Mouse (Mus musculus): ENCODE data around the gene Kcnh1. TPM values are rescaled to one million over a fixed set of nuclear protein-coding genes. Genes with fewer than 3 reads are reported as not detected.

The Kcnh1 gene
- polyA plus RNA-seq, 1 experiment, result 0.01 TPM

DNA sequence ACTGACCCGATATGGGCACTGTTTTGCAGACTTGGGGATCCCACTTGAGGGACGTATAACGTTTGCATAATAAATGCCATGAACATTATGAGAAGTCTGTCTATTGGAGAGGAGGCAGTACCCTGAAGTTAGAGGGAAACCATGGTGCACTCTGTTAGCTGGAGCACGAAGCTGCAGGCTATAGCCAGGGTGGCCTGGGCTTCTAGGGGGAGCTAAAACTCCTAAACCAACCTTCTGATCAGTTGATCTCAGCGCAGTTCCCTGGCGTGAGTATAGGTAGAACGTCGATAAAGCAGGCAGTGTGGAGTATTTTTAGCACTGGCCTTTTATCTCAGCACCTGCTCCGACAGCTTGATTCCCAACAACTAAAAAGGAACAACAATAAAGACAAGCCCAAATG is 2.1 kb downstream of the Kcnh1 start:
- Histone ChIP-seq H3ac (ENCODE audit: control insufficient read depth, insufficient read length) (no peak overlapping the region), H3K27me3 (ENCODE audit: control insufficient read depth, insufficient read depth, insufficient read length) (peaks cover 26% of the 10 kb centered on the region)
- TF ChIP-seq USF1 (IDR thresholded peaks at IDR 0.05; ENCODE audit: low read depth) (no peak), TCF12 (IDR thresholded peaks at IDR 0.05; ENCODE audit: insufficient read depth, poor library complexity, severe bottlenecking) (no peak), MAX (IDR thresholded peaks at IDR 0.05; ENCODE audit: low read depth) (no peak), MYOG (IDR thresholded peaks at IDR 0.05; ENCODE audit: control insufficient read depth in 1 of 3, insufficient read depth in 1 of 3, insufficient read length in 2 of 3, low read depth in 2 of 3) (no peak), POLR2A (IDR thresholded peaks at IDR 0.05; ENCODE audit: insufficient read length, low read depth) (no peak), TCF3 (IDR thresholded peaks at IDR 0.05; ENCODE audit: insufficient read length, low read depth) (no peak), REST (IDR thresholded peaks at IDR 0.05; ENCODE audit: insufficient read depth, insufficient read length) (no peak), E2F4 (IDR thresholded peaks at IDR 0.05; ENCODE audit: insufficient read depth) (no peak), POLR2AphosphoS2 (IDR thresholded peaks at IDR 0.05; ENCODE audit: insufficient read length, low read depth) (no peak), CEBPB (IDR thresholded peaks at IDR 0.05; ENCODE audit: insufficient read depth, poor library complexity, severe bottlenecking) (no peak), SRF (IDR thresholded peaks at IDR 0.05; ENCODE audit: control insufficient read depth, insufficient read length, low read depth) (no peak), MYOD1 (IDR thresholded peaks at IDR 0.05; ENCODE audit: control insufficient read depth in 1 of 3, insufficient read length in 2 of 3, low read depth in 2 of 3) (no peak)

GRCm38 (mm10) chr1:192193656-192194055 is 3.1 kb downstream of the Kcnh1 start:
- no peaks in the 10 kb centered on the region for H3K79me2 ChIP-seq (ENCODE audit: control insufficient read depth, insufficient read depth)
- peaks cover 26% of the 10 kb centered on the region for H3K27me3 ChIP-seq (ENCODE audit: control insufficient read depth, insufficient read depth, insufficient read length)
- no peak overlapping the region for H3K4me2 ChIP-seq (ENCODE audit: low read depth)
- H3K4me3 ChIP-seq, result no peak overlapping the region
- H3K36me3 ChIP-seq (ENCODE audit: control insufficient read depth, insufficient read depth), result no peaks in the 10 kb centered on the region
- no peak overlapping the region for H3ac ChIP-seq (ENCODE audit: control insufficient read depth, insufficient read length)
- TF ChIP-seq POLR2AphosphoS2 (IDR thresholded peaks at IDR 0.05; ENCODE audit: insufficient read length, low read depth) (no peak), REST (IDR thresholded peaks at IDR 0.05; ENCODE audit: insufficient read depth, insufficient read length) (no peak), POLR2A (IDR thresholded peaks at IDR 0.05; ENCODE audit: insufficient read length, low read depth) (no peak), MAX (IDR thresholded peaks at IDR 0.05; ENCODE audit: low read depth) (no peak), MYOD1 (IDR thresholded peaks at IDR 0.05; ENCODE audit: control insufficient read depth in 1 of 3, insufficient read length in 2 of 3, low read depth in 2 of 3) (no peak), SRF (IDR thresholded peaks at IDR 0.05; ENCODE audit: control insufficient read depth, insufficient read length, low read depth) (no peak), E2F4 (IDR thresholded peaks at IDR 0.05; ENCODE audit: insufficient read depth) (no peak), MYOG (IDR thresholded peaks at IDR 0.05; ENCODE audit: control insufficient read depth in 1 of 3, insufficient read depth in 1 of 3, insufficient read length in 2 of 3, low read depth in 2 of 3) (no peak), TCF12 (IDR thresholded peaks at IDR 0.05; ENCODE audit: insufficient read depth, poor library complexity, severe bottlenecking) (no peak), CEBPB (IDR thresholded peaks at IDR 0.05; ENCODE audit: insufficient read depth, poor library complexity, severe bottlenecking) (no peak), USF1 (IDR thresholded peaks at IDR 0.05; ENCODE audit: low read depth) (no peak), TCF3 (IDR thresholded peaks at IDR 0.05; ENCODE audit: insufficient read length, low read depth) (no peak)

More for the DNA sequence above, 2.1 kb downstream of the Kcnh1 start:
- no peak overlapping the region for H3K4me3 ChIP-seq
- H3K79me2 ChIP-seq (ENCODE audit: control insufficient read depth, insufficient read depth), result no peaks in the 10 kb centered on the region
- no peaks in the 10 kb centered on the region for H3K36me3 ChIP-seq (ENCODE audit: control insufficient read depth, insufficient read depth)
- H3K4me2 ChIP-seq (ENCODE audit: low read depth), result no peak overlapping the region

DNA sequence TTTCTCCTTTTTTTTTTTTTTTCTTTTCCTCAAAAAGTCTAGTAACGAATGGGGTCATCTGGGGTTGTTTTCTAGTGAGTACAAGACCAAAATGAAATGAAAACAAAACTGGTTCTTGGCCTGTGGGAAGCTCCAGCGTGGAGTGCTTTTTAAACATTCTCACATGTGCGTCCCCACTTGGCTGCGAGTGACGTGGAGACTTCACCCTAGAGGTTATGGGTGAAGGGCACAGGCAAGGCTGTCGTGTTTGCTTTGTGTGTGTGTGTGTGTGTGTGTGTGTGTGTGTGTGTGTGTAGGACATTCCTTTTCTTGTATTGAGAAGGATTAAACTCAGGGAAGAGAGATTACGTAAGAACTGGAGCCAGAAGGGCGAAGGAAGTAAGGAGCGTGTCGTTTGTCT is 6.9 kb downstream of the Kcnh1 start:
- no peaks in the 10 kb centered on the region for H3K79me2 ChIP-seq (ENCODE audit: control insufficient read depth, insufficient read depth)
- TF ChIP-seq SRF (IDR thresholded peaks at IDR 0.05; ENCODE audit: control insufficient read depth, insufficient read length, low read depth), result no peak
- TF ChIP-seq TCF12 (IDR thresholded peaks at IDR 0.05; ENCODE audit: insufficient read depth, poor library complexity, severe bottlenecking), result no peak
- TF ChIP-seq POLR2AphosphoS2 (IDR thresholded peaks at IDR 0.05; ENCODE audit: insufficient read length, low read depth), result no peak
- TF ChIP-seq TCF3 (IDR thresholded peaks at IDR 0.05; ENCODE audit: insufficient read length, low read depth), result no peak
- TF ChIP-seq POLR2A (IDR thresholded peaks at IDR 0.05; ENCODE audit: insufficient read length, low read depth), result no peak
- no peak for TF ChIP-seq MYOG (IDR thresholded peaks at IDR 0.05; ENCODE audit: control insufficient read depth in 1 of 3, insufficient read depth in 1 of 3, insufficient read length in 2 of 3, low read depth in 2 of 3)
- no peak for TF ChIP-seq E2F4 (IDR thresholded peaks at IDR 0.05; ENCODE audit: insufficient read depth)
- TF ChIP-seq CEBPB (IDR thresholded peaks at IDR 0.05; ENCODE audit: insufficient read depth, poor library complexity, severe bottlenecking), result no peak
- TF ChIP-seq USF1 (IDR thresholded peaks at IDR 0.05; ENCODE audit: low read depth), result no peak
- TF ChIP-seq MAX (IDR thresholded peaks at IDR 0.05; ENCODE audit: low read depth), result no peak
- no peak for TF ChIP-seq MYOD1 (IDR thresholded peaks at IDR 0.05; ENCODE audit: control insufficient read depth in 1 of 3, insufficient read length in 2 of 3, low read depth in 2 of 3)
- no peak for TF ChIP-seq REST (IDR thresholded peaks at IDR 0.05; ENCODE audit: insufficient read depth, insufficient read length)
- no peak overlapping the region for H3K4me3 ChIP-seq
- no peaks in the 10 kb centered on the region for H3K36me3 ChIP-seq (ENCODE audit: control insufficient read depth, insufficient read depth)
- H3K4me2 ChIP-seq (ENCODE audit: low read depth), result no peak overlapping the region
- no peak overlapping the region for H3ac ChIP-seq (ENCODE audit: control insufficient read depth, insufficient read length)
- H3K27me3 ChIP-seq (ENCODE audit: control insufficient read depth, insufficient read depth, insufficient read length), result peaks cover 17% of the 10 kb centered on the region

DNA sequence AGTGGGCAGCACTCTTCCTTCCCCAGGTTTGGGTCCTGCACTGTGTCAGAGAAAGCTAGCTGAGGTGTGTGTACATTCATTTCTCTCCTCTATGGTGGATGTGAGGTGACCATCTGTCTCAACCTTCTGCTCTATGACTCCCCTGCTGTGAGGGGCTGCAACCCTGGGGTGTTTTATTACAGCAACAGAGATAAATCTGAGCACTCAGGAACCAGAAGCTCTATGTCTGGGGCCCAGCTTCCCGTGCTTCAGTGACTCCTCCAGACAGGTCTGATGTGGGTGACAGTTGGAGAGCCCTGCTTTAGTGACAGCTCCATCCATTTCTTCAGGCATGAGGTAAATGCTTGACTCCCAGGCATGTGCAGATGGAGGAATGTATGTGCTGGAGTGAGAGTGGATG is 12.4 kb downstream of the Kcnh1 start:
- H3K4me3 ChIP-seq, result no peak overlapping the region
- no peaks in the 10 kb centered on the region for H3K36me3 ChIP-seq (ENCODE audit: control insufficient read depth, insufficient read depth)
- H3K4me2 ChIP-seq (ENCODE audit: low read depth), result no peak overlapping the region
- TF ChIP-seq POLR2AphosphoS2 (IDR thresholded peaks at IDR 0.05; ENCODE audit: insufficient read length, low read depth) (no peak), MYOD1 (IDR thresholded peaks at IDR 0.05; ENCODE audit: control insufficient read depth in 1 of 3, insufficient read length in 2 of 3, low read depth in 2 of 3) (no peak), MYOG (IDR thresholded peaks at IDR 0.05; ENCODE audit: control insufficient read depth in 1 of 3, insufficient read depth in 1 of 3, insufficient read length in 2 of 3, low read depth in 2 of 3) (no peak), MAX (IDR thresholded peaks at IDR 0.05; ENCODE audit: low read depth) (no peak), USF1 (IDR thresholded peaks at IDR 0.05; ENCODE audit: low read depth) (no peak), SRF (IDR thresholded peaks at IDR 0.05; ENCODE audit: control insufficient read depth, insufficient read length, low read depth) (no peak), TCF12 (IDR thresholded peaks at IDR 0.05; ENCODE audit: insufficient read depth, poor library complexity, severe bottlenecking) (no peak), CEBPB (IDR thresholded peaks at IDR 0.05; ENCODE audit: insufficient read depth, poor library complexity, severe bottlenecking) (no peak), TCF3 (IDR thresholded peaks at IDR 0.05; ENCODE audit: insufficient read length, low read depth) (no peak)
- no peak overlapping the region for H3ac ChIP-seq (ENCODE audit: control insufficient read depth, insufficient read length)
- no peaks in the 10 kb centered on the region for H3K79me2 ChIP-seq (ENCODE audit: control insufficient read depth, insufficient read depth)
- H3K27me3 ChIP-seq (ENCODE audit: control insufficient read depth, insufficient read depth, insufficient read length), result no peaks in the 10 kb centered on the region
